Mouse (Mus musculus) small intestine, adult 2 months (tissue): Measurements from ENCODE around the gene Spata32. TPM values are rescaled to one million over a fixed set of nuclear protein-coding genes. Genes with fewer than 3 reads are reported as not detected.

ENCODE experiments used
- H3K27ac ChIP-seq: fragments of 200-500 bp; 2 replicates; pipeline ENCODE4 v1.5.1; 2012; ENCODE audit warnings: low read depth, low read length, control low read depth, inconsistent platforms; ENCODE audit not compliant: insufficient read depth
- H3K27me3 ChIP-seq: fragments of 200-500 bp; 2 replicates; pipeline ENCODE4 v1.6.1; 2012; ENCODE audit warnings: mild to moderate bottlenecking, moderate library complexity, low read length, inconsistent platforms; ENCODE audit not compliant: control insufficient read depth, insufficient read depth
- H3K36me3 ChIP-seq: fragments of 200-500 bp; 2 replicates; pipeline ENCODE4 v1.6.1; 2012; ENCODE audit warnings: mild to moderate bottlenecking, low read length, control low read depth, inconsistent platforms; ENCODE audit not compliant: control insufficient read depth, insufficient read depth
- H3K4me1 ChIP-seq: fragments of 200-500 bp; 2 replicates; pipeline ENCODE4 v1.6.1; 2012; ENCODE audit warnings: low read length, inconsistent platforms, mixed read lengths; ENCODE audit not compliant: control insufficient read depth, insufficient read depth, insufficient read length
- H3K4me3 ChIP-seq: fragments of 200-500 bp; 2 replicates; pipeline ENCODE4 v1.5.1; 2012; ENCODE audit warnings: low read depth, mild to moderate bottlenecking, control low read depth, inconsistent platforms, low read length, moderate library complexity
- CTCF ChIP-seq: fragments of 200-500 bp; IDR thresholded peaks from 2 replicates; pipeline ENCODE4 v1.5.1; 2012; ENCODE audit warnings: low read depth, mild to moderate bottlenecking, control low read depth, inconsistent platforms, low read length, moderate library complexity, mixed read lengths; ENCODE audit not compliant: insufficient replicate concordance, insufficient read length; ENCODE audit errors: extremely low read depth
- POLR2A ChIP-seq: fragments of 200-500 bp; IDR thresholded peaks from 2 replicates; pipeline ENCODE4 v1.6.1; 2012; ENCODE audit warnings: low read depth, mild to moderate bottlenecking, control low read depth, inconsistent platforms, low read length, moderate library complexity
- WGBS: fragments of 180-500 bp; shearing (Covaris S2); methylation state at CpG from one replicate; pipeline ENCODE4 v1.1.7; 2018; 5-methylcytosine and 5-hydroxymethylcytosine counted together
- polyA plus RNA-seq: library from polyadenylated mRNA; depleted of rRNA; stranded (reverse); fragments of >200 nt; gene quantifications from 2 replicates; pipeline ENCODE4 v1.2.3, GENCODE M21; 2012

Gene Spata32
- polyA plus RNA-seq, 1 experiment = not detected

DNA sequence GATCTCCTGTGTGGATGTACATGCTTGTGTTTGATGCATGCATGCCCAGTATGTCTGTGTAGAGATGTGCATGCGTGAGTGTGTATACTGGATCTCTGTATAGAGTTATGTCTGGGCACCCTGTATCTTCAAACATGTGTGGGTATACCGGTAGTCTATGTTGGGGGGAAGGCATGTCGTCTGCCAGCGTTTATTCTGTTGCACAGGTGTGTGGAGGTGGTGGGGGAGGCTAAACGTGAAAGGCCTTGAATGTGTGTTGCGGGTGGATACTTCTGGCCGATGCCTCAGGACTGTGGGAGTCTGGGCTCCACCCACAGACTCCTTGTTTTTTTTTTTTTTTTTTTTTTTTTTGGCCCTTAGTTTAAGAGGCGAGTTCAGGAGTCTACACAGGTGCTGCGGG, 36.9 kb downstream of the Spata32 start:
- Histone ChIP-seq H3K4me1 (peaks cover 2% of the 10 kb centered on the region), H3K27me3 (no peaks in the 10 kb centered on the region), H3K36me3 (no peaks in the 10 kb centered on the region), H3K27ac (no peak overlapping the region), H3K4me3 (no peak overlapping the region)
- WGBS = 72% methylated on average over 9 of the region's 9 CpGs
- TF ChIP-seq POLR2A (no peak), CTCF (no peak)

- no peak for TF ChIP-seq POLR2A
- TF ChIP-seq CTCF = no peak
- Histone ChIP-seq H3K27me3 (no peaks in the 10 kb centered on the region), H3K36me3 (no peaks in the 10 kb centered on the region), H3K27ac (no peak overlapping the region), H3K4me1 (peaks cover 2% of the 10 kb centered on the region), H3K4me3 (no peak overlapping the region)
- WGBS = 67% methylated on average over 1 of the region's 1 CpGs
These were observed 37.8 kb downstream of the Spata32 start for GRCm38 (mm10) chr11:103180426-103180825.

DNA sequence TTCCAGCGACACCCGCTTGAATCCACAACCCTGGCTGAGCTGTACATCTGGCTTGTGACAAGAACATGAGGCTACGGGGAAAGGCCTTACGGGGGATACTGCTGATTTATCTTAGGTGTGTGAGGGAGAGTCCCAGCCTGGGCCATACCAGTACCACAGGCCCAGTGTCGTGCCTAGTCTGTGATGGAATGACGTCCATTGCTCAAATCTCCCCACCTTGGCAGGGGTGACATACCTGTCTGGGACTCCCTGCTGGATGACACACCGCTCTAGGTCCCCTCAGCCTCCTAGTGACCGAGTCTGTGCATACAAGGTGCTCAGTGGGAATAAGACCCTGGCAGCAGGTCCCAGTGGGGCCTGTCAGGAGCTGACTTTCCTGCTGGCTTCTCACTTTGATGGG, 39.5 kb downstream of the Spata32 start:
- Histone ChIP-seq H3K27me3 (no peaks in the 10 kb centered on the region), H3K4me1 (peaks cover 2% of the 10 kb centered on the region), H3K36me3 (no peaks in the 10 kb centered on the region), H3K27ac (no peak overlapping the region), H3K4me3 (no peak overlapping the region)
- 96% methylated on average over 8 of the region's 8 CpGs for WGBS
- no peak for TF ChIP-seq CTCF
- no peak for TF ChIP-seq POLR2A

DNA sequence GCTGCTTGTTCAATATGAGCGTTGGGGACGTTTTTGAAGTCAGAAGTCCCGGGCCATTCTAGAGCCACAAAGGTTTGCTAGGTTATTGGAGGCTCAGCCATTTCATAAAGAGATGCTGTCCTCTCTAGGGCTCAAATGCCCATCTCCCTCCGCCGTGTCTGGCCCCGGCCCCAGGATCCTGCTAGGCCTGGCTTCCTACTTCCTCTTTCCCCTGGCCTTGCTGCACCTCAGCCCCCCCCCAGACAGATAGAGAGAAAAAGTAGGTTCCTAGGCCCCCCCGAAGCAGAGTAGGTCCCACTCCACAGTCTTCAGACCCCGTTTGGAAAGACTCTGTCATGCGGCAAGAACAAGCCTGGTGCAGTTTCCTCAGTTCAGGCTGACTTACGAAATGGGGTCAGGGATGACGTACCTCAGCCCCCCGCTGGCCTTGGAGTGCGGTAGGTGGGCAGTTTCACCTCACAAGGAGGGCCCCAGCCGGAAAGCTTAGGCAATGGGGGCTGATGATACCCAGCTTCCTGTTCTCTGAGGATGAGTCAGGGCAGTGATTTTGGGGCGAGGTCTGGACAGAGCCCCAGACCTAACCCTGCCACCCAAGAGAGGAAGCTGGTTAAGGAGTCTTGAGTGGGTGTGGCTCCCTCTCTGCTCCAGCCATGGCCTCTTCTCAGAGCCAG, 40.3 kb downstream of the Spata32 start:
- Histone ChIP-seq H3K27ac (no peak overlapping the region), H3K27me3 (no peaks in the 10 kb centered on the region), H3K4me3 (no peak overlapping the region), H3K4me1 (peaks cover 2% of the 10 kb centered on the region), H3K36me3 (no peaks in the 10 kb centered on the region)
- 83% methylated on average over 15 of the region's 15 CpGs for WGBS
- TF ChIP-seq POLR2A (no peak), CTCF (no peak)

GRCm38 (mm10) chr11:103177216-103177615, 41.0 kb downstream of the Spata32 start:
- 79% methylated on average over 5 of the region's 5 CpGs for WGBS
- Histone ChIP-seq H3K4me1 (peaks cover 2% of the 10 kb centered on the region), H3K27me3 (no peaks in the 10 kb centered on the region), H3K36me3 (no peaks in the 10 kb centered on the region), H3K27ac (no peak overlapping the region), H3K4me3 (no peak overlapping the region)
- no peak for TF ChIP-seq POLR2A
- TF ChIP-seq CTCF = no peak

DNA sequence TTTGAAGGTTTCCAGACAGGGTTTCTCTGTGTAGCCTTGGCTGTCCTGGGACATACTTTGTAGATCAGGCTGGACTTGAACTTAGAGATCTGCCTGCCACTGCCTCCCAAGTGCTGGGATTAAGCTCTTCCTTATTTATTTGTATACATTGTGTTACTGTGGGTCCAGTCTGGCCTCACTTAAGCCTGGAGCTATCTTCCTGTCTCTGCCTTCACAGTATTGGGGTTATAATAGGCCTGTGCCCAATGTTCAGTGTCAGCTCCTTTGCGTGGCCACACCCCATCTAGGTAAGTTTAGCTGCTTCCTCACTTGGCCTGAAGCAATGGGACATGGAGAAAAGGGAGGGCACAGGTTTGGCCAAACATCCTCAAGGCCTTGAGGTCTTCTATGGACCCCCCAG, 41.7 kb downstream of the Spata32 start:
- no peaks in the 10 kb centered on the region for H3K36me3 ChIP-seq
- H3K27me3 ChIP-seq = peaks cover 2% of the 10 kb centered on the region; the same call in 1 of the 2 replicates
- H3K4me3 ChIP-seq = no peak overlapping the region
- TF ChIP-seq POLR2A = no peak
- TF ChIP-seq CTCF = no peak
- H3K27ac ChIP-seq = no peak overlapping the region
- H3K4me1 ChIP-seq = no peaks in the 10 kb centered on the region
- 83% methylated on average over 1 of the region's 1 CpGs for WGBS

DNA sequence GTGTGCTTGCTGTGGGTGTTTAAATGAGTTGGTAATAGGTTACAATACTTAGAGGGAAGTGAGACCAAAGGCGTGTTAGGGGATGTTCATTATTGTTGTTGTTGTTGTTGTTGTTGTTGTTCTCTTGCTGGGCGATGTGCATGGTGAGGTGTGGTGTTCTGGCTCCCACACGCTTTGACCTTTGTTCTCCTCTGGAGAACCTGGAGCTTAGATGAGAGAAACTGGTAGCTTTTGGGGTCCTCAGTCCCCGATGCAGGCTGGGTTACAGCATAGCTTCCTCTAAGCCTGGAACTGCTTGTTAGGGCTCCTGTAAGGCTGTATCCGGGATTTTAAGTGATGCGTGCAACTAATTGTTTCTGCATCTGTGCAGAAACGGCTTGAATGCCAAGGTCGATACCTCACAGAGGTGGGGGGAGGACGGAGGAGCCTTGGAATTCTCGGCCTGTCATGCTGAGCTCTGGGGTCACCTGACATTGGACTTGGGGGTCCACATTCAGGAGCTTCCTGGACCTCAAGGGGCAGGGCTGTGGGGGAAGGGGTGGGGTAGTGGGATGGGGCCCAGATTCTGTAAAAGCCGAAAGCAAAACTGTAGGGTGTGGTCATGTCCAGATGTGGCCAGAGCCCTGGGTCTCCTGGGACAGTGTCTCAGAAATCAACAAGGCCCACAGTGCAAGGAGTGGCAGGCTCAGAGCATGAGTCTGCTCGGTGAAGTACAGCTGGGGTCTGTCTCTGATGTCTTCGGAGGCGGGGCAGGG, 42.4 kb downstream of the Spata32 start:
- H3K4me3 ChIP-seq = peak overlapping the region; percentile 16; the same call in 1 of the 2 replicates
- 71% methylated on average over 14 of the region's 14 CpGs for WGBS
- peak overlapping the region; percentile 44 for H3K27ac ChIP-seq

More for the DNA sequence above, 42.4 kb downstream of the Spata32 start:
- Histone ChIP-seq H3K36me3 (no peaks in the 10 kb centered on the region), H3K4me1 (peaks cover 4% of the 10 kb centered on the region), H3K27me3 (peaks cover 8% of the 10 kb centered on the region)
- TF ChIP-seq CTCF (no peak), POLR2A (no peak)
